Mouse (Mus musculus) gonadal fat pad, adult 2 months (tissue): ENCODE measurements at regions not wholly inside any gene's neighbourhood (a gene's known extent, or its start where the extent isn't known, plus 50 kb on each side); places are given as distances from the start of the nearest gene placed in this dataset.

Source experiments
- DNase-seq: peaks from one replicate; pipeline ENCODE4 v3.0.0-alpha.2; 2012; ENCODE audit warnings: low read depth

GRCm38 (mm10) chr10:56892666-56893209, 515.6 kb downstream of the Gja1 start:
- DNase-seq, result no peak

GRCm38 (mm10) chr10:56893210-56893705, 516.1 kb downstream of the Gja1 start:
- DNase-seq, result no peak

- no peak for DNase-seq
Measured at GRCm38 (mm10) chr10:56899640-56900274, 522.6 kb downstream of the Gja1 start.

GRCm38 (mm10) chr10:56900914-56901313, 523.8 kb downstream of the Gja1 start:
- DNase-seq, result no peak

GRCm38 (mm10) chr10:56912711-56913110, 535.6 kb downstream of the Gja1 start:
- no peak for DNase-seq

- DNase-seq, result no peak
Measured at GRCm38 (mm10) chr10:56914103-56914502, 537.0 kb downstream of the Gja1 start.

GRCm38 (mm10) chr10:56918412-56918811, 541.3 kb downstream of the Gja1 start:
- no peak for DNase-seq

GRCm38 (mm10) chr10:56920711-56921672, 543.9 kb downstream of the Gja1 start:
- no peak for DNase-seq

GRCm38 (mm10) chr10:56935174-56935573, 551.0 kb upstream of the Hsf2 start:
- no peak for DNase-seq

GRCm38 (mm10) chr10:56941972-56942371, 544.2 kb upstream of the Hsf2 start:
- no peak for DNase-seq

- no peak for DNase-seq
Measured at GRCm38 (mm10) chr10:56944434-56945145, 541.6 kb upstream of the Hsf2 start.

GRCm38 (mm10) chr10:56956728-56957127, 529.5 kb upstream of the Hsf2 start:
- peak; percentile 68 for DNase-seq

- DNase-seq, result no peak
Measured at GRCm38 (mm10) chr10:56962096-56962807, 523.9 kb upstream of the Hsf2 start.

- no peak for DNase-seq
Measured at GRCm38 (mm10) chr10:56963215-56963614, 523.0 kb upstream of the Hsf2 start.

GRCm38 (mm10) chr10:56968913-56969312, 517.3 kb upstream of the Hsf2 start:
- no peak for DNase-seq

- no peak for DNase-seq
Measured at GRCm38 (mm10) chr10:56974812-56975211, 511.4 kb upstream of the Hsf2 start.

- DNase-seq, result no peak
Measured at GRCm38 (mm10) chr10:56979601-56980000, 506.6 kb upstream of the Hsf2 start.

GRCm38 (mm10) chr10:56980821-56981220, 505.4 kb upstream of the Hsf2 start:
- no peak for DNase-seq

- no peak for DNase-seq
Measured at GRCm38 (mm10) chr10:56982526-56983190, 503.5 kb upstream of the Hsf2 start.

- no peak for DNase-seq
Measured at GRCm38 (mm10) chr10:56994969-56995368, 491.2 kb upstream of the Hsf2 start.
